Mouse (Mus musculus) retina, adult 2 months (tissue): ENCODE data around the gene Nobox.

Experiments
- DNase-seq: peaks from one replicate; pipeline ENCODE4 v3.0.0-alpha.2; 2012; ENCODE audit warnings: low read depth, low spot score

The Nobox gene

DNA sequence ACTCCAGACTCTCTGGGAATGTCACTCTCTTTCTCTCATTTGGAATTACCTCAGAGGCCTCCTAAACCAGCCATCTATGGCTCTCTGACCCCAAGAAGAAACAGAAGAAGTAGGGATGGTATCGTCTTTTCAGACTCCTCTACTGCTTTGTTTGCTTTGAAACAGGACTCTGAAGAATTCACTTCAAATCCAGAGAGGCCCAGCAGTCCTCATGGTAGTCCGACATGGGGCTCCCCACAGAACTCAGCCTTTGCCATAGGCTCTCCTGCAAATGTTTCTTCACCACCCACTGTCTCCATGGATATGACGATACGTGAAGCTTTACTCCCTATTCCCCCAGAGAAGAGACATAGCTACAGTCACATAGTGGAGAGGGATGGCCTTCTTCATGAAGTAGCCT lies 35.2 kb downstream of the Nobox start:
- no peak for DNase-seq

- no peak for DNase-seq
Measured at GRCm38 (mm10) chr6:43272597-43272996, 36.8 kb downstream of the Nobox start.

DNA sequence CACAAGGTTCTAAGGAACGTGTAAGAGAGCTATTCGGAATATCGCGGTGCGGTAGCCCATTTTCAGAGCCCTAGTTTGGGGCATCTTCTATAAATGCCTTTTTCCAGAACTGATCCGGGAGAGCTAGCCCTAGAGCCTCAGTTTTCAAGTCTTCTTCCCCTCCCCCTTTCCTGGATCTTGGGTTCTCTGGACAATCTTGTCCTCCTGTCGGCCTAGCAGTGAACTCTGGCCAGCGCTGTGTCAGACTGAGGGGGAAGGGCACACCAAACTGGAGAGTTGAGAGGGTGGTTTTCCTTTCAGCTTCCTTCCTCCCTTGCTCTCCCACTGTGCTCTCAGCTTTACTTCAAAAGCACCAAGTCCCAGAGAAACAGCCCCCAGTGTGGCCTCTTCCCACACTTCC lies 43.0 kb downstream of the Nobox start:
- DNase-seq, result no peak

- no peak for DNase-seq
Measured at GRCm38 (mm10) chr6:43265363-43266041, 43.9 kb downstream of the Nobox start, which contains the start of gene Arhgef5. Arhgef5 (plus strand) TSS chr6:43265582.

DNA sequence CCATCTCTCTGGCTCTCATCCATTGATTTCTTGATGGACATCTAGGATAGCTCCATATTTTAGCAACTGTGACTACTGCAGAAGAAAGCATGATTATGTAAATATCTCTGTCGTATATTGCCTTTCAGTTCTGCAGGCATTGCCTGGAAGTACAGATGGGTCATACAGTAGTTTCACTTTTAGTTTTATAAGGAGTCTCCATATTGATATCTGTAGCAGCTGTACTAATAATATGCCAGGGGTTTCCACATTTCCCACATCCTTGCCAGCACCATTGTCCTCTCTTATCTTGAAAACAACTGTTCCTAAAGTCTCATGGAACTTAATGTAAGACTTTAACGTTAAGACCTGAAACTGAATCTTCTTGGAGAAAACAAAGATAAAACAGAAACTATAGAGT lies 48.6 kb downstream of the Nobox start:
- DNase-seq, result no peak

DNA sequence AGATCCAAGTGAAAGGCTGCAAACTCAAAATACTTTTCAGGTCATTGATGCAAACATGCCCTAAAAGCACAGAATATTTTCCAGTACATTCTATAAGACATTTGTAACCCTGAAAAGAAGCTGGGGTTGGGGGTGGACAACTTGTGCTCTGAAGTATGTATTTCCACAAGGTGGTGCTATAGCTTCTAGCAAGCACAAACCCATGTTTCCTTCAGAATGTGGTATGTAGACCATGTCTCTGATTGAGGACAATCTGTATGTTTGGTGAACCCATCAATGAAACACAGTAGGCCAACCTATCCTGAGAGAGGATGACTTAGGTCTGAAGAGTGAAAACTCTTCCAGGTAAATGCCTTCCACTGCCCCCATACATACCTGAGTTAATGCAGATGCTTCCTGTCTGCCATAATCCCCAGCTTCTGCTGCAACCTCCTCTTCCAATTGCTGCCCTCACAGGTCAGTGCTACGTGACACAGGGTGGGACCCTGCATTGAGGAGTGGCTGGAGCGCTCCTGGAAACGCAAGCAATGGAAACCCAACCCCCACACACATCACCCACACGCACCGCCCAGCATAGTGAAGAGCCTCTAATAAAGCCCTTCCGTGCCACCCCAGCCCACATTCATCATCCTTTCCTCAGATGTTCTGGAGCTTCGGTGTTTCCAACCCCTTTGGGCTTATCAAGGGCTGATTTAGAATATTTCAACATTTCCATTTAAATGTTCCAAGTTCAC lies 55.0 kb downstream of the Nobox start:
- no peak for DNase-seq
